Mouse (Mus musculus): ENCODE results near the gene Adamts7.
A peak's percentile ranks its signal among the peaks of the same experiment; 100 is the strongest.

Gene Adamts7

GRCm38 (mm10) chr9:90197116-90197665, 34.3 kb downstream of the Adamts7 start:
- no peak for DNase-seq (ENCODE audit: inconsistent ontology term)

GRCm38 (mm10) chr9:90197866-90198383, 35.1 kb downstream of the Adamts7 start:
- no peak for DNase-seq (ENCODE audit: inconsistent ontology term)

DNA sequence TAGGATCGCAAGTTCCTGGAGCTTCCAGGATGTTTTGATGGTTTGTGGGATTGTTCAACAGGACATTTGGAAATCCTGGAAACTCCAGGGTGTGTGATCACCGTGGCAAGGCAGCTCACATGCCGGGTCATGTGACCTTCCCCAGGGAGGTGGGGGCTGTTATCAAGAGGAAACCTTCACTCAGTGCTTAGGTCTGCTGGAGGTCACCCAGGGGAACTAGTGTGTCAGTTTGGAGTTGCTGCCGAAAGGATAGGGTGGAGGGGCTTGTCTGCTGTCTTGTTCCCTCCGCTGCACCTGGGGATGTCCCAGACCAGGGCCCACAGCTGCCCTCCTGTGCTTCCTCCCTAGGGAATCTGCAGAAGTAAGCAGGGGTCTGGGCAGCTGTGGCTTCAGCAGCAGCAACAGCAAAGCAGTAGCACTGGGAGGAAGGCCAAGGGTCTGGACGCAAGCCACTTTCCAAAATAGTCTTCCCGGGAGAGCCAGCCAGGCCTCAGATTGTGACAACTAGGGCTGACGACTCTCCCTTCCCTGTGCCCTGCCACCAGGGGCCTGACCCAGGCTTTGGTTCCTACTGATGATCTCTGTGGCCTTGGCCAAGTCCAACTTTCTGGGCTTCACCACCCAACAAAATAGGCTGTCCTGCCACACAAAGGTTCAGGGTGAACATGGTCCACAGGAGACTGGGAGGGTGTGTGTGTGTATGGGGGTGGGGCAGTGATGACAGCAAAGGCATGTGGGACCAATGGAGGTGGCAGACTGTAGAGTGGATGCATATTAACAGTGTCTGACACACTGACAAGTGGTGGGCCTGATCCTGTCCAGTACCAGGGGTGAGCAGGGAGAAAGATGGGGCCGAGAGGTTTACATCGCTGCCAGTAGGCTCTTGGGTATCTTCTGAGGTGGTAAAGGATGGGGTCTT, 35.9 kb downstream of the Adamts7 start:
- DNase-seq (ENCODE audit: inconsistent ontology term): peak; percentile 27

GRCm38 (mm10) chr9:90199611-90200010, 36.7 kb downstream of the Adamts7 start:
- no peak for DNase-seq (ENCODE audit: inconsistent ontology term)

- no peak for DNase-seq (ENCODE audit: inconsistent ontology term)
These were observed 37.6 kb downstream of the Adamts7 start for GRCm38 (mm10) chr9:90200501-90200900.

GRCm38 (mm10) chr9:90201096-90201495, 38.2 kb downstream of the Adamts7 start:
- DNase-seq (ENCODE audit: inconsistent ontology term): no peak

GRCm38 (mm10) chr9:90201541-90201940, 38.7 kb downstream of the Adamts7 start:
- no peak for DNase-seq (ENCODE audit: inconsistent ontology term)

- no peak for DNase-seq (ENCODE audit: inconsistent ontology term)
These were observed 40.4 kb downstream of the Adamts7 start for GRCm38 (mm10) chr9:90203233-90203632.

GRCm38 (mm10) chr9:90204396-90204915, 41.6 kb downstream of the Adamts7 start:
- DNase-seq (ENCODE audit: inconsistent ontology term): peak; percentile 39

DNA sequence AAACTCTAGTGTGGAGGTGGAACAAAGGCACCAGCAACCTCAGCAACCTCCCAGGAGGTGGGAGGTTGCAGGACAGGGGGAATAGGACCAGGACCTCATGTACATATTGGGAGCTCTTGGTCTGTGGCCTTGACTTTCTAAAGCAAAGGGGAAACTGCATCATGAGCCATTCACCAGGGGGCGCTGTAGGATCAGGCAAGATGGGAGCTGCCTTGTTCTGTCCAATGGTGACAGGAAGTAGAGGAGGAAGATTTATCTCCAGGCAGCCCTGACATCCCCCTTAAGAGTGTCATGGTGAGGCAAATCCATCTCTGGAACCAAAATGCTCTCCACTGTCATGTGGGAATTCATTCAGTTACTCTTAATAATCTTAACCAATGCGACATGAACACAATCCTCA, 43.6 kb downstream of the Adamts7 start:
- DNase-seq (ENCODE audit: inconsistent ontology term): peak; percentile 61

DNA sequence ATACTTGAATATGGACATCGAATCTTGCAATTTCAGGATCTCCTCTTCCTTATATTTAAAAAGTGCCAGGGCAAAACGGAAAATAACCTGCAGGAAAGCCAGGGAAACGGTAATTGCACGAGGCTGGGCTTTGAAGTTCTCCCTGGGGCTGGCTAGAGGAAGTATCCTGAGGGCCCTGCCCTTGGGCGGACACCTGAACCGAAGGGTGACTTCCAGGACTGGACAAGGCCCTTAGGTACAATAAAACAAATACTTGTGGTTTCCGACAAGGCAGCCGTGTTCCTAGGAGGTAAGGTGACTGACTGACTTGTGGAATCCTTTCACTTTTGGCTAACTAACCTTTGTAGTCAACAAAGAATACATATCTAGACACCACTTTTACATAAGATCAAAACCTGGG, 44.9 kb downstream of the Adamts7 start:
- no peak for DNase-seq (ENCODE audit: inconsistent ontology term)

DNA sequence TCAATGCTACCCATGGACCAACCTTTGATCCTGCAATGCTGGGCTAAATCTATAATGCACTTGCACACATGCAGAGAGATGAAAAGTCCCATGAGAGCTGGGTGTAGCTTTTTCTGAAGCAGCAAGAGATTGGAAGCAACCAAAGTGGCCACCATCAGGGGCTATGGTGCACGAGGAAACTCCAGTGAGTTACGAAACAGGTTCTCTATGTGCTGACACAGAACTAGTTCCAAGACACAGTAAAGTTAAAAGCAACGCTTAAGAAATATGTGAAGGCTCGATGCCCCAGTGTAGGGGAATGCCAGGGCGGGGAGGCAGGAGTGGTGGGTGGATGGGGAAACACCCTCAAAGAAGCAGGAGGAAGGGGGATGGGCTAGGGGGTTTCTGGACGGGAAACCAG, 45.8 kb downstream of the Adamts7 start:
- no peak for DNase-seq (ENCODE audit: inconsistent ontology term)

DNA sequence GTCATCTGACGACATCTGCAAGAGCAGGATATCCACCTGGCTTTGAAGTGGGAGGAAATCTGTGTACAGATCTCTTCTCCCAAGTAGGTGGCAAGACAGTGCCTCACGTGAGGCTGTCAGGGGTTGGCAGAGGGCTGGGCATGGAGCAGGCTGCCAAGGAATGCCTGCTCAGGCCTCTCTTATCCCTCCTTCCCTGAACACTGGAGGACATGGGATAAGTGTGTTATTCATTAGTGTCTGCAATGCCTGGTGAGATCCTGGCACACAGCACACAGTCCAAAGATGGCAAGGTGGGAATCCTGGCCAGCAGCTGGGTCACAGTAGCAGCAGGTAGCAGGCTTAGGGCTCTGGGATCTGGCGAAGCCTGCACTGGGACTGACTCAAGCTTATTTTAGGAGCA, 50.3 kb downstream of the Adamts7 start:
- no peak for DNase-seq (ENCODE audit: inconsistent ontology term)

- DNase-seq (ENCODE audit: inconsistent ontology term): no peak
These were observed 53.6 kb downstream of the Adamts7 start for GRCm38 (mm10) chr9:90216259-90217001.

DNA sequence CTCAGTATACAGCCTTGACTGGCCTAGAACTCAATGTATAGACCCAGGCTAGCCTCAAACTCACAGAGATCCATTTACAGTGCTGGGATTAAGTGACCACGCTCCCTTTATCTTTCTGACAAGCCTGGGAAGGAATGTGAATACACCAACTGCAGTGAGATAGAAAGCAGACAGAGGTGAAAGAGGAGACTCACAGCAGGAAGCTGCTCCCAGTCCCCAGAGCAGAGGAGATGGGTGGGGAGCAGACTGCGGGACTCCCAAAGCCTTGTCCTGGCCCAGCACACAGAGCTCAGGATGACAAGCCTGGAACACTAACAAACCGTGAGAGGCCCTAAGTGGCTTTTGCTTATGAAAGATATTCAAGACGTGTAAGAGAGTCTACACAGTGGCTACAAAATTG, 54.6 kb downstream of the Adamts7 start:
- no peak for DNase-seq (ENCODE audit: inconsistent ontology term)

- no peak for DNase-seq (ENCODE audit: inconsistent ontology term)
These were observed 59.4 kb downstream of the Adamts7 start for GRCm38 (mm10) chr9:90222275-90222674.

DNA sequence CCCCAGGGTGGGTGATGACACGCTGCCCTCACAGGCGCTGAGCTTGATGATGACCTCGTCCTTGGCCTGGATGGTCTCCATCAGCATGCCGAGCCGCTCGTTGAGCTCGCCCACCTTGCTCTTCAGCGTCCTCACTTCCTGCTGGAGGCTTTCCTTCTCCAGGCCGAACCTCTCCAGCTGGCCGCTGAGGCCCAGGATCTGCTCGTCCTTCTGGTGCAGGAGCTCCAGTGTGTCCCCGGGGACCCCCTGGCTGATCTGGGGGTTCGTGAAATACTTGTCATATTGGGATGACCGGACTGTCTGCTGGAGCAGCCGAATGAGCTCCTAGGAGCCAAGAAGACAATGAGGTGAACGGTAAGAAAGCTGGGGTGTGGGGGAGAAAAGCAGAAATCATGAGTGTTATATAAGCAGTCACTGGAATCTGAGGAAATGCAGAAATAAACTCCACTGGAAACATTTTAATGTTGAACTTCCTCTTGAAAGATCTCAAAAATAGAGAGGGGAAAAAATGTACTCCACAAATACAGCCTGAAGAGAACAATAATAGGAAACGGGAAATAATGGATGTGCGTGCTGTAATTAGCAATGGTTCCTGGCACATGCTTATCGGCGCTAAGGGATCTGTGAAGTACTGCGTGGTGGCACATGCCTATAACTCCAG, 63.3 kb downstream of the Adamts7 start:
- no peak for DNase-seq (ENCODE audit: inconsistent ontology term)

GRCm38 (mm10) chr9:90226742-90227096, 63.9 kb downstream of the Adamts7 start:
- DNase-seq (ENCODE audit: inconsistent ontology term): no peak

- DNase-seq (ENCODE audit: inconsistent ontology term): no peak
These were observed 64.3 kb downstream of the Adamts7 start for GRCm38 (mm10) chr9:90227171-90227570.

DNA sequence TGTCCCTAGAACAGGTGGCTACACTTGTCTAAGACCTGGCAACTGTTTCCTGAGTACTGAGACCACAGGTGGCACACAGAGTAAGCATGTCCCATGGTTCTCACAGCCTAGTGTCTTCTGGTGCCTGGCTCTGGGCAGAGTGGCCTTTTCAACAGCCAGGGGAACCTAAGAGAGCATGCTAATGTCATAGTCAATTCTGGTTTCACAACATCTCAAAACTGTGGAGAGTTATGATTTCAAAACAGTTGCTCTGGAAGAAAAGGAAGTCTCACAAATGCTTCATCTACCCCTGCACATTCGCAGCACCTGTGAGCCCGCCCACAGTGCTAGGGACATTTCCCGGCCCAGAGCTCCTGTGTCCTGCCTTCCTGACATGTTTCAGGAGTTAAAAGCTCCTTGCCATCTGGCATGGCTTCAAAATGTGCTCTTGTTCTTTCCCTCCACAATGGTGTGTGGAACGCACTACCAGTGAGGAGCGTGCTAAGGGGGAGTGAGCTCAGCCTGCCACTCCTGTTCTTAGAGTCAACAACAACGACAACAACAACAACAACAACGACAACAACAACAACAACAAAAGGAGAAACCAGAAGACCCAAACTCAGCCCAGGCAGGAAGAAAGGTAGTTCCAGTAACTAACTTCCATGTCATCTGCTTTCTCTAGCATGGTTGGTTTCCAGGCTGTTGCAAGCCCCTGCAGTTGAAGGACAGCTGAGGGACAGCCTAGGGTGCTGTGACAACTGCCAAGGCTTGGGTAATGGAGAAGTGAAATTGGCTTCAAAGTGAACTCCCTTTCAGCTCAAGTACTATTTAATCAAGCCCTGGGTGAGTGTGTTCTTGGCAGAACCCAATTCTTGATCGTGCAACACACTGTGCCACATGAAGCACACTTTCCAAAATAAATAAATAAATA, 70.2 kb downstream of the Adamts7 start:
- DNase-seq (ENCODE audit: inconsistent ontology term): no peak
